Mouse (Mus musculus): ENCODE data around the gene Rpusd1. TPM values are rescaled to one million over a fixed set of nuclear protein-coding genes. Genes with fewer than 3 reads are reported as not detected.
A peak's percentile ranks its signal among the peaks of the same experiment; 100 is the strongest.

Rpusd1 gene
- total RNA-seq, 2 experiments from 2014 or later: 34.2 to 35.5 TPM

- intact Hi-C loops (cut with DNase I): loop anchor here (2.0 to 5.0 kb wide), 2 partner anchors 27 to 41 kb away; no protein-coding TSS in a partner anchor
- DNase-seq (ENCODE audit: low spot score in 2 of 2): peak; percentile 98 to 99
Measured at GRCm38 (mm10) chr17:25773549-25774120, 46.2 kb downstream of the Rpusd1 start, which contains the start of gene Narfl. TSS of gene Narfl (plus strand) at chr17:25773776.

- intact Hi-C loops (cut with DNase I): no loop called here
- DNase-seq (ENCODE audit: low spot score in 2 of 2): no peak
Measured at GRCm38 (mm10) chr17:25775318-25776062, 48.0 kb downstream of the Rpusd1 start.

GRCm38 (mm10) chr17:25777948-25778347 is 50.5 kb downstream of the Rpusd1 start:
- DNase-seq (ENCODE audit: low spot score in 2 of 2): no peak
- intact Hi-C loops (cut with DNase I): no loop called here

Small RNA genes lying within 50 kb of the gene (microRNA-seq; reads per million reads assigned to microRNA genes)
- gene Gm25083 (0 reads per million in 2 experiments), gene Mir6966 (1.6 to 3.4 reads per million in 2 experiments)

Other genes with a start within 250 kb of the Rpusd1 start
- under 1 TPM; 0.15 to 0.26 TPM for gene Sstr5, start 230.4 kb upstream of the Rpusd1 start, total RNA-seq (2021)
- gene Sox8, start 157.0 kb upstream of the Rpusd1 start, total RNA-seq (2021): 10 to 100 TPM; 62.2 to 70.1 TPM
- gene Lmf1, start 148.6 kb upstream of the Rpusd1 start, total RNA-seq (2021): 10 to 100 TPM; 22.1 to 23.4 TPM
- gene Gng13, start 10.5 kb upstream of the Rpusd1 start, total RNA-seq (2021): 100 to 1,000 TPM; 125 to 154 TPM
- gene Chtf18, start 251 bp upstream of the Rpusd1 start, total RNA-seq (2021): 1 to 10 TPM; 1.9 to 4.3 TPM
- not detected for gene Mslnl, start 8.4 kb downstream of the Rpusd1 start, total RNA-seq (2021)
- 1 to 10 TPM; 6.2 to 6.5 TPM for gene Msln, start 26.7 kb downstream of the Rpusd1 start, total RNA-seq (2021)
- gene Narfl, start 46.1 kb downstream of the Rpusd1 start, total RNA-seq (2021): 10 to 100 TPM; 28.8 to 32.8 TPM
- gene Haghl, start 58.0 kb downstream of the Rpusd1 start, total RNA-seq (2021): 100 to 1,000 TPM; 127 to 140 TPM
- not detected for gene Ccdc78, start 58.9 kb downstream of the Rpusd1 start, total RNA-seq (2021)
- 10 to 100 TPM; 82.7 to 87.4 TPM for gene Fam173a, start 65.2 kb downstream of the Rpusd1 start, total RNA-seq (2021)
- not detected for gene AC134908.4, start 68.0 kb downstream of the Rpusd1 start, total RNA-seq (2021)
- 10 to 100 TPM; 73.5 to 84.2 TPM for gene Metrn, start 69.5 kb downstream of the Rpusd1 start, total RNA-seq (2021)
- 100 to 1,000 TPM; 460 to 479 TPM for gene Fbxl16, start 81.4 kb downstream of the Rpusd1 start, total RNA-seq (2021)
- gene Wdr24, start 96.0 kb downstream of the Rpusd1 start, total RNA-seq (2021): 10 to 100 TPM; 22.3 to 23.3 TPM
- 10 to 100 TPM; 59.1 to 59.6 TPM for gene Jmjd8, start 101.2 kb downstream of the Rpusd1 start, total RNA-seq (2021)
- 100 to 1,000 TPM; 160 to 166 TPM for gene Stub1, start 105.7 kb downstream of the Rpusd1 start, total RNA-seq (2021)
- 10 to 100 TPM; 85.8 to 89.7 TPM for gene Rhbdl1, start 109.6 kb downstream of the Rpusd1 start, total RNA-seq (2021)
- gene Gm20683, start 114.1 kb downstream of the Rpusd1 start, total RNA-seq (2021): 10 to 100 TPM; 29.0 to 29.5 TPM
- gene Rhot2, start 117.2 kb downstream of the Rpusd1 start, total RNA-seq (2021): 10 to 100 TPM; 81.9 to 84.9 TPM
- gene Wdr90, start 133.8 kb downstream of the Rpusd1 start, total RNA-seq (2021): 10 to 100 TPM; 34.2 to 37.9 TPM
- 10 to 100 TPM; 25.5 to 31.6 TPM for gene Mcrip2, start 141.1 kb downstream of the Rpusd1 start, total RNA-seq (2021)
- gene Mettl26, start 147.4 kb downstream of the Rpusd1 start, total RNA-seq (2021): 10 to 100 TPM; 37.6 to 40.3 TPM
- gene Wfikkn1, start 153.2 kb downstream of the Rpusd1 start, total RNA-seq (2021): 1 to 10 TPM; 1.1 to 1.8 TPM
- 10 to 100 TPM; 53.7 to 57.3 TPM for gene Rab40c, start 192.1 kb downstream of the Rpusd1 start, total RNA-seq (2021)
- gene Pigq, start 217.3 kb downstream of the Rpusd1 start, total RNA-seq (2021): 100 to 1,000 TPM; 138 to 145 TPM
- gene Nhlrc4, start 217.3 kb downstream of the Rpusd1 start, total RNA-seq (2021): not detected
- gene A930017K11Rik, start 224.9 kb downstream of the Rpusd1 start, total RNA-seq (2021): under 1 TPM in 1 of 2 experiments, not detected in 1; 0.13 TPM